Mouse (Mus musculus): ENCODE results near the gene Nrg3.

- TF ChIP-seq CTCF (IDR thresholded peaks at IDR 0.05; ENCODE audit: low read depth, low read length) (no peak), POLR2A (IDR thresholded peaks at IDR 0.05; ENCODE audit: borderline replicate concordance, low read depth, low read length) (no peak)
These were observed 207.8 kb downstream of the Nrg3 start for GRCm38 (mm10) chr14:39265121-39265520.

Data from bone marrow macrophage, adult 2 months (primary cell).